Comparison of ENCODE assay signal across 1 mouse cellular context in genomic region chr5:91962259-91962638, GRCm38 (mm10).
TF ChIP-seq lines count a peak whose summit lies in the region.

No protein-coding gene starts in this region.

TF ChIP-seq in MEL, 35 proteins besides CTCF, POLR2A, EP300 and RAD21 (continued from another document):
- no peak for TF ChIP-seq JUND (IDR thresholded peaks at IDR 0.05; ENCODE audit: low read depth, low read length)
- TF ChIP-seq MXI1 (IDR thresholded peaks at IDR 0.05; ENCODE audit: low read depth, low read length): peak; percentile 88
- TF ChIP-seq UBTF (IDR thresholded peaks at IDR 0.05; ENCODE audit: borderline replicate concordance, insufficient read depth, low read depth, low read length): no peak
- 0 out of 2 replicates have a peak, but pooled peaks have one; percentile 13 for TF ChIP-seq ZNF384 (IDR thresholded peaks at IDR 0.05; ENCODE audit: low read depth, low read length)
- no peak; the same call in 1 of the 2 replicates for TF ChIP-seq CHD2 (IDR thresholded peaks at IDR 0.05; ENCODE audit: low read length)
- no peak; the same call in 1 of the 2 replicates for TF ChIP-seq HCFC1 (IDR thresholded peaks at IDR 0.05; ENCODE audit: low read depth, low read length)
- TF ChIP-seq GATA1 (IDR thresholded peaks at IDR 0.05; ENCODE audit: low read depth, low read length): no peak; the same call in 1 of the 2 replicates
- TF ChIP-seq E2F4 (IDR thresholded peaks at IDR 0.05; ENCODE audit: borderline replicate concordance, low read depth, low read length): no peak
- peak; percentile 55; the same call in 1 of the 2 replicates for TF ChIP-seq KAT2A (conservative IDR thresholded peaks at IDR 0.05; ENCODE audit: low read depth, low read length)
- peak; percentile 88 for TF ChIP-seq ELF1 (IDR thresholded peaks at IDR 0.05; ENCODE audit: low read depth, low read length)
